Comparison of ENCODE assay signal across 20 mouse cellular contexts in the genomic region with DNA sequence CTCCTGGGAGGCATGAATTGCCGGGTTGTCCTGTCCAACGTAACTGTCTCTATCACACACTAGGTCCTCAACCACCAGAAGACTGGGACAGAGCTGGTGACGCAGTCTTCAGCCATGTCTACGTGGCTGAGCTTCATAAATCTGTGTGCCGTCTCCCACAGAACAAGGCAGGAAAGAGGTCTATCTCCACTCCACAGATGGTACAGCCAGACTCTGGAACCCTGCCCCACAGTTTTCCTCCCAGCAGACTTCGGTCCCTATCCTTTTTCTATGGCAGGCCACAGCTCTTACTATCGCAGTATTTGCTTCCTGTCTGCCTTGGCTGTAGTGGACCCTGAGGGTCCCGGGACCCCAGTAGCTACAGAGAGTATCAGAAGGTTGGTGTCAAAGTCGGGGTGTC. TPM values are rescaled to one million over a fixed set of nuclear protein-coding genes. Genes with fewer than 3 reads are reported as not detected.
"Had no signal": no experiment of that assay in that cellular context is flagged by ENCODE, and none has a peak within 500 bp of the region (broad histone marks: within the 10 kb centered on the region; RNA-seq: fewer than 3 reads in every experiment).

No protein-coding gene starts in this region.

- H3K4me1 ChIP-seq: lung, embryonic 15.5 days; megakaryocyte, embryonic 14.5 days; midbrain, embryonic 12.5 days; stomach, embryonic 15.5 days had no signal

- H3K27ac ChIP-seq: lung, embryonic 15.5 days; macrophage; midbrain, embryonic 12.5 days; neural tube, embryonic 13.5 days; neural tube, embryonic 15.5 days; stomach, embryonic 15.5 days; stomach, postnatal 0 days had no signal

- ATAC-seq: liver, postnatal 0 days; lung, postnatal 0 days; midbrain, embryonic 16.5 days had no signal

- DNase-seq: liver, postnatal 0 days; lung, adult 2 months; lung, postnatal 14 days; lung, postnatal 36 days; midbrain, embryonic 14.5 days; thymus, postnatal 14 days; thymus, postnatal 36 days had no signal

- H3K4me3 ChIP-seq: lung, embryonic 15.5 days; midbrain, embryonic 12.5 days; myocyte; neural tube, embryonic 13.5 days; neural tube, embryonic 15.5 days; stomach, embryonic 15.5 days had no signal

RNA-seq across cellular contexts. Expression of a gene that starts 23.1 kb away (rescaled TPM):
- total RNA-seq: megakaryocyte progenitor cell, adult 5-6 weeks had no signal
- polyA plus RNA-seq: liver, postnatal 0 days; macrophage; myocyte; testis, adult 2 months had no signal
